Mouse (Mus musculus) liver, embryonic 14.5 days (tissue): ENCODE measurements around the gene Esp3.
"Not testable (repeated sequence)": the region's sequence is repeated elsewhere in the genome, so short reads cannot be mapped to it uniquely, and the experiment has no call there.

Source experiments
- CTCF ChIP-seq: IDR thresholded peaks from 2 replicates; pipeline ENCODE4 v1.5.1; 2016; ENCODE audit warnings: antibody characterized with exemption, low read depth, control low read depth
- EP300 ChIP-seq: IDR thresholded peaks from 2 replicates; pipeline ENCODE4 v1.6.1; 2016; ENCODE audit warnings: antibody characterized with exemption, low read depth

DNA sequence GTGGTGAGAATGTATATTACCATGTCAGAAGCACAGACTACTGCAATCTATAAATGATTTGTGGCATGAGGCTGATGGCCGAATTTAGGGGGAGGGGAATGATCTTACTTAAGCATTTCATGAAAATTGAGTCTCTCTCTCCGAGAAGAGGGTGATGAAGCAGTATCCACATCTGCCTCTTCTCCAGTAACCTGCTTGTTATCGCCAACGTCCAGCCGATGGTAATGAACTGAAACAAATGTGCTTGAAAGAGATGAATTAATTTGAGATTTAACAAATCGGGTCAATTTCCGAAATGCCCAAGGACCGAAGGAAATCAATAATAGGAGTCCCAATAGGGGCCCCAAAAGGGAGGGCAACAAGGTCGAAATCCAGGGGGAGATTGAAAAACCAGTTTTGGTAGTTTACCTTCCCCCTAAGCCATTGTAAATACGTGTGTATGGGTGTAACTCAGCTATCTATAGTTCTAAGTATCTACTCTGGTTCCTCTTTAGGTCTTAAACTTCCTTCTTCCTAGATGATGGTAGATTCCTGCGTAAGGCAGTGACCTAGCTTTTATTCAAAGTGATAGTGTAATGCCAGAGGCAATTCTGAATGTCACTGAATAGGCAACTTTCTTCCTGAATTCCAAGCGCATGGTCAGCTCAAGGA is 31.4 kb downstream of the Esp3 start:
- not testable (repeated sequence) for TF ChIP-seq CTCF, EP300
